Mouse (Mus musculus) ovary, adult 10 weeks (tissue): Measurements from ENCODE around the gene Adgre5. TPM values are rescaled to one million over a fixed set of nuclear protein-coding genes. Genes with fewer than 3 reads are reported as not detected.

Experiments used
- polyA plus RNA-seq: library from polyadenylated mRNA; stranded (reverse); fragments of 350-450 nt; fragmentation: Illumina TruSeq; extraction: RNeasy Lipid Tissue Mini Kit (QIAGEN cat#74804); gene quantifications from one replicate; pipeline ENCODE4 v1.2.3, GENCODE M21; 2014

Adgre5 gene
- polyA plus RNA-seq: 7.8 TPM

DNA sequence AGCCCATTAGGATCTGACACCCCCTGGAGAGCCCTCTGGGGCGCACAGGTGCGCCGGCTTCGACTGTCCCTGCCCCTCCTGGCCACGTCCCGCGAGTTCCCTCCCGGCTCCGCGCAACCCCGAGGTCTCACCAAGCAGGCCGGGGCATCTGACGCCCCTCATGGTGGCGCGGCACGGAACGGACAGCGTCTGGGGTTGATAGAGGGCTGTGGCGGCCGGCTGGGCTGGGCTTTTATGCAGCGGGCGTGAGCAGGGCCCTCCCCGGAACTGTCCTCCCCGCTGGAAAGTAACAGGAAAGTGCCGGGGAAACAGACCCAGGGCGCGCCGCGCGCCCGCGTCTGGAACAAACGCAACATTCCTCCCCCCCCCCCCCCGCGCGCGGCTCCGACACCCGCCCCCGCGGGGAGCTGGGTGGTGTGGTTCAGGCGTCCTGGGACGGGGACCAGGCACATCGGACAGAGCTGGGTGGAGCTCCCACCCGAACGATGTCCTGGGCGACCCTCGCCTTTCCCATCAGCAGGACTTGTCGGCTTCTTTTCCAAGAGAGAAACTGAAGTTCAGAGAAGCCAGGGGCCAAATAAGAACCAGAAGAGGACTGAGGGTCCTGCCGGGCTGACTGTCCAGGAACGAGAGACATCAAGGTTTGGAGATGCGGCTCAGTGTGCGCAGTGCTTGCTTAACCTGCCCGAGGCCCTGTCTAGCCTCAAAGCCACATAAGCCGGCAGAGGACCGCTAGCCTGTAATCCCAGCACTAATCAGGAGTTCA, at the start of gene Adgre5:
Gene Adgre5 (minus strand): TSS at position 351 of the 766 bp plus-strand sequence.

DNA sequence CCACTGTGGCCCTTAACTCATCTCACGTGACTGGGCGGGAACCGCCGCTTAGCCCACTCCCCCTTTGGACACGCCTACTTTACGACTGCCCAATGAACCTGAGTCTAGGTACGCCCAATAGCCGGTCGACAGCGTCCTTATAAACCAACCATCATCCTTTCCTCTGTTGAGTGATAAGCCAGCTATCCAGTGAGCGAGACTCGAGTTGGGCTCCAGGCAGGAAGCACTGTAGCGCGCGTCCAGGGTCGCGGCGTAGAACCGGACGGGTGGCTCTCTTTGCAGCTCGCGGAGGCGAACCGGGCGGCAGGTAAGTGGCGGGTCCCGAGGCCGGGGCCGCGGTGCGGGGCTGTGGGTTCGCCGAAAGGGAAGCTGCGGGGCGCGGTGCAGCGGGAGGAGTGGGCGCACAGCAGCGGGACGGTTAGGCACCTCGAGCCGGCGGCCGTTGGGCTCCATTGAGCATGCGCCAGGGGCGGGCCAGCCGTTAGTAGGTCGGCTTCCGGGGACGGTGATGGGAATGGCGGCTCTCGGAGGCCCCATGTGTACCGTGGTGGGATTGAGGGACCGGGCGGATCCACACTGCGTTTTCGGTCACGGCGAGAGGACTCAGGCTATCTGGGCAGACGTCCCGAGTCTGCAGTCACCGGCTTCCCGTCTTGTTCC, 26.0 kb downstream of the Adgre5 start, which contains the start of gene Ddx39:
Gene Ddx39 (plus strand): TSS at position 147 of the 660 bp plus-strand sequence.

DNA sequence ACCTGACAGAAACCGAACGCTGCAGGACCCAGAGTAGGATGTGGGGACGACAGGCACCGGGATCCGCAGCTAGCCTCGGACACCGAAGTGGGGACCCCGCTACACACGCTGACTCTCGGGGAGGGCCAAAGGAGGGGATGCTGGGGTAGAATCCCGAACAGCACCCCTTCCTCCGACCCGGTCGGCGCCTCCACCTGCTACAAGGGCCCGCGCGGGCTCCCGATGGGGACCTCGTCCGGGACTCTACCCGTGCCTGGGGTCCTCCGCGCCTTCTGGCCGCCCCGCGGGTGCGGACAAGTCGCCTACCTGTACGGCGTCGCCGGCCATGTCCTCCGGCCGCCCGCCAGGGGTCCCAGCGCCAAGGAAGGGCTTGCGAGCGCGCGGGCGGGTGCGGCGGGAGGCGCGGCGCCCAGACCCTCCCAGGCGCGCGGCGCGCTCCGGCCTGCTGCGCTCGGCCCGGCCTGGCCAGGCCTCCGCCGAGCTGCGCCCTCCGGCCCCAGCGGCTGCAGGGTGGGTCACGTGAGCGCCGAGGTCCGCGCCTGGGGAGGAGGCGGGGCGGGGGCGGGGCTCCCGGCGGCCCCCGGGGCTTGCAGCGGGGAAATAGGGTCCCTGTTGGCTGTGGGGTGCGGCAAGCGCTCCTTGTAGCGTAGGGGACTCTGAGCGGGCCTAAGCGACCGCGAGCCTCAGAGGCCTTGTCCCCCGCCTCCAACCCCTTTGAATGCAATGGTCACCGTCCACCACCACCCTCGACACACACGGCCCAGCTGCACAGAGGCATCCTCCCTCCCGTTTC, 42.3 kb downstream of the Adgre5 start, which contains the start of gene Pkn1:
Gene Pkn1 (minus strand): TSS at position 519 of the 793 bp plus-strand sequence.

Other genes starting within 250 kb of the Adgre5 start
- gene Olfr370, start 205.5 kb downstream of the Adgre5 start, polyA plus RNA-seq: not detected
- gene Ndufb7, start 174.7 kb downstream of the Adgre5 start, polyA plus RNA-seq: 0.11 TPM
- 35.7 TPM for gene Tecr, start 133.4 kb downstream of the Adgre5 start, polyA plus RNA-seq
- 19.0 TPM for gene Dnajb1, start 133.1 kb downstream of the Adgre5 start, polyA plus RNA-seq
- not detected for gene Gipc1, start 88.6 kb downstream of the Adgre5 start, polyA plus RNA-seq
- 0.60 TPM for gene Ptger1, start 74.6 kb downstream of the Adgre5 start, polyA plus RNA-seq
- gene Pkn1, start 42.1 kb downstream of the Adgre5 start, polyA plus RNA-seq: 6.3 TPM
- 5.0 TPM for gene Ddx39, start 26.1 kb downstream of the Adgre5 start, polyA plus RNA-seq
- 6.3 TPM for gene Adgrl1, start 158.8 kb upstream of the Adgre5 start, polyA plus RNA-seq
- not detected for gene Gm10644, start 213.9 kb upstream of the Adgre5 start, polyA plus RNA-seq
- gene Asf1b, start 214.2 kb upstream of the Adgre5 start, polyA plus RNA-seq: 7.4 TPM
- 19.8 TPM for gene Prkaca, start 231.7 kb upstream of the Adgre5 start, polyA plus RNA-seq